Mouse (Mus musculus) CD4-positive, CD25-positive, alpha-beta regulatory T cell, adult 2 months (primary cell): ENCODE results near the gene Mkks.

Experiments
- DNase-seq: peaks from one replicate; pipeline ENCODE4 v3.0.0-alpha.2; 2012; ENCODE audit warnings: low read depth, low spot score

The Mkks gene

DNA sequence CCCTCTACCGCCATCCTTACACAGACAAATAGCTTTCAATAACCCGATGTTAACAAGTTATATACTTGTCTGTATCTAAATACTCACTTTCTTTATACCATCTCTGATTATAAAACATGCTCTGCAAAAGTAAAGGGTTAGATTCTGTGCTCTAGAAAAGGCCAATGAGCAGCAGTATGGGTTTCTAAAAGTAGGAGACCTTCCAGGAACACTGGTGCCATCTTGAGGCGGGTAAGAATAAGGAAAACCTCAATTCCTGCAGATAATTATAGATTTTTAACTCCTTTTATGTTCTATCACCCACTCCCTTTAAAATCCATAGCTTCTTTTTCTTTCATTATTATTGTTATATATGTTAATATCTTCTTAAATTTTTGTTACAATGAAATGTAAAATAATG is 55.3 kb downstream of the Mkks start:
- no peak for DNase-seq

- DNase-seq: no peak
Measured at GRCm38 (mm10) chr2:136834715-136835075, 56.5 kb downstream of the Mkks start.

DNA sequence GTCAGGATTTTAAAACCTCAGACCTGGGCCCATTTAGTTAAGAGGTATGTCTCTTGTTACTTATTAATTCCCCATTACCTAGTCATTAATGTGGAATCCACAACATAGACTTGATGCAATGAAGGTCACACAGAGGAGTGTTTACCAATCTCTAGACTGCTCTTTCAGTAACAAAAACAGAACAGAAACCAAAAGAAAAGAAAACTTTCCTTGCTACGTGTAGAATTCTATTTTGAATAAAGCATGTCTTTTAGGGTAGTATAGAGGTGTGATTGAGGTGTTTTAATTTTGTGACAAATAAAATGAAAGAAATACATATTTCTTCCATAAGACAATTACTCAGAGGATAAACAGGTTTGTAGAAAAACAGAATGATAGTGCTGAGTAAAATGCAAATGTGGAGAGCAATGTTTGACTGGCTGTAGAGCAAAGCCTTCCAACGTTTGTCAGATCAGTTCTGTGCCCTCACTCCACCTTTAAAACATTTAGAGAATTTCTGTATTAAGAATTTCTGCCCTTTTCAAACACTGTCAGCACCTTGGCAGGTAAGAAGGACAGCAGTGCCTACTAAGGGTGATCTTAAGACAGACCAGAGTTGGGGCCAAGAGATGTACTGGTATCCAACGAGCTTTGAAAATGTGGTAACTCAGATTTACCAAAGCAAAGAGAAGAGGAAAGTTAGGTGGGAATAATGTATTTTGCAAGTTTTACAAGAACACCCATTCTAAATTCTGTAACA is 57.0 kb downstream of the Mkks start:
- DNase-seq: no peak

DNA sequence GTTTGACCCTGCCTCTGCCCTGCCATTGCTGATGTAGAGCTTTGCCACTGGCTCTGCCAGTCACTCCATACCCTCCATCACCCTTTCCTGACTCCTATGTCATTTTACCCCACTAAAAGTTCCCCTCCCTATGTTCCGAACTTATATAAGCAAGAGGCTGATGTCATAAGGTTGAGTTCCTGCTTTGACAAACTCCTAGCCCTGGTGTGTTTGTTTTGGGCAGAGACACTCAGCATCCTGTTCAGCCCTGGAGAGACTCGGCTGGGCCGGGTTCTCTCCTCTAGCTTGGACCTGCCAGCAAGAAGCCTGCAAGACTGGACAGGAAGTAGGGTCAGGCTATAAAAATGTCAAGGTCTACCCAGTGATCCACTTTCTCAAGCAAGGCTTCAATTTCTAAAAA is 58.3 kb downstream of the Mkks start:
- DNase-seq: no peak

DNA sequence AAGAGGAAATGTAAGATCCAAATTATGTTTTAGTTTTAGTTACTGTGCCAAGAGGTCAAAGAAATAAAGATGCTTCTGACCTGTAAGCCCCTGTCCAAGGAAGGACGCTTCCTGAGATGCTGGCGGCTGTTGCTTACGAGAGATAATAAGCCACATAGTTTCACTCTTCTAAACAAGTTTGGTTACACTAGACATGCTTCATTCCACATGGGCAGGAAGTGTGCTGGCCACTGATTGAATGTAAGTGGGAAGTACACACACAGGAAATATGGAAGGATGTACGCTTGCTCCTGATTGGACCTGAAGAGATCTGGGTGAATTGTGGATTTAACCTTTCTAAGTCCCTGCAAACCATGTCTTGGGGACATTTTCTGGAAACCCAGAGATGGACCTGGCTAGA is 63.6 kb downstream of the Mkks start:
- DNase-seq: no peak
